Mouse (Mus musculus): ENCODE results near the gene Rad23b.

GRCm38 (mm10) chr4:55316726-55317125, 33.1 kb upstream of the Rad23b start:
- TF ChIP-seq POLR2A (IDR thresholded peaks at IDR 0.05; ENCODE audit: low read depth, low read length) (no peak), CTCF (IDR thresholded peaks at IDR 0.05; ENCODE audit: borderline replicate concordance, insufficient read depth, low read length) (no peak)

Data from embryonic fibroblast, embryonic 13.5 days (primary cell).